Mouse (Mus musculus): ENCODE results near the gene Kcnc2. TPM values are rescaled to one million over a fixed set of nuclear protein-coding genes. Genes with fewer than 3 reads are reported as not detected.

Gene Kcnc2
- polyA plus RNA-seq, 1 experiment from 2014 or later = 0.08 TPM

GRCm38 (mm10) chr10:112360704-112361103 lies 89.8 kb downstream of the Kcnc2 start:
- 74% methylated on average over 5 of the region's 5 CpGs for WGBS
- no peaks in the 10 kb centered on the region for H3K4me1 ChIP-seq (replicated peaks; ENCODE audit: control insufficient read depth, insufficient read depth, low read length)
- no peaks in the 10 kb centered on the region for H3K36me3 ChIP-seq (ENCODE audit: control insufficient read depth, insufficient read depth, low read length)
- H3K9ac ChIP-seq (ENCODE audit: low read depth, low read length) = no peak overlapping the region
- DNase-seq (ENCODE audit: low spot score) = no peak
- no peak overlapping the region for H3K27ac ChIP-seq (ENCODE audit: low read depth, low read length)
- no peak for ATAC-seq (replicated peaks; ENCODE audit: low FRiP score)
- H3K4me3 ChIP-seq (ENCODE audit: low read depth, low read length) = no peak overlapping the region
- no peaks in the 10 kb centered on the region for H3K9me3 ChIP-seq (ENCODE audit: control insufficient read depth, low read length)
- no peaks in the 10 kb centered on the region for H3K27me3 ChIP-seq (replicated peaks; ENCODE audit: control insufficient read depth, insufficient read depth, low read length)
- H3K4me2 ChIP-seq = no peak overlapping the region

- DNase-seq (ENCODE audit: low spot score) (no peak), ATAC-seq (replicated peaks; ENCODE audit: low FRiP score) (no peak)
- Histone ChIP-seq H3K9ac (ENCODE audit: low read depth, low read length) (no peak overlapping the region), H3K27ac (ENCODE audit: low read depth, low read length) (no peak overlapping the region), H3K27me3 (replicated peaks; ENCODE audit: control insufficient read depth, insufficient read depth, low read length) (no peaks in the 10 kb centered on the region), H3K4me3 (ENCODE audit: low read depth, low read length) (no peak overlapping the region), H3K36me3 (ENCODE audit: control insufficient read depth, insufficient read depth, low read length) (no peaks in the 10 kb centered on the region), H3K9me3 (ENCODE audit: control insufficient read depth, low read length) (no peaks in the 10 kb centered on the region), H3K4me2 (no peak overlapping the region), H3K4me1 (replicated peaks; ENCODE audit: control insufficient read depth, insufficient read depth, low read length) (no peaks in the 10 kb centered on the region)
- 65% methylated on average over 3 of the region's 3 CpGs for WGBS
Observed at GRCm38 (mm10) chr10:112368369-112368768, 97.4 kb downstream of the Kcnc2 start.

GRCm38 (mm10) chr10:112377163-112377562 lies 106.2 kb downstream of the Kcnc2 start:
- H3K27me3 ChIP-seq (replicated peaks; ENCODE audit: control insufficient read depth, insufficient read depth, low read length) = no peaks in the 10 kb centered on the region
- no peak for ATAC-seq (replicated peaks; ENCODE audit: low FRiP score)
- no peak for DNase-seq (ENCODE audit: low spot score)
- no peaks in the 10 kb centered on the region for H3K36me3 ChIP-seq (ENCODE audit: control insufficient read depth, insufficient read depth, low read length)
- WGBS = 76% methylated on average over 5 of the region's 5 CpGs
- H3K9me3 ChIP-seq (ENCODE audit: control insufficient read depth, low read length) = no peaks in the 10 kb centered on the region
- no peak overlapping the region for H3K4me3 ChIP-seq (ENCODE audit: low read depth, low read length)
- no peak overlapping the region for H3K9ac ChIP-seq (ENCODE audit: low read depth, low read length)
- H3K27ac ChIP-seq (ENCODE audit: low read depth, low read length) = no peak overlapping the region
- no peak overlapping the region for H3K4me2 ChIP-seq
- no peaks in the 10 kb centered on the region for H3K4me1 ChIP-seq (replicated peaks; ENCODE audit: control insufficient read depth, insufficient read depth, low read length)

GRCm38 (mm10) chr10:112378465-112378864 lies 107.5 kb downstream of the Kcnc2 start:
- ATAC-seq (replicated peaks; ENCODE audit: low FRiP score) = no peak
- 70% methylated on average over 6 of the region's 6 CpGs for WGBS

GRCm38 (mm10) chr10:112380590-112380989 lies 109.7 kb downstream of the Kcnc2 start:
- ATAC-seq (replicated peaks; ENCODE audit: low FRiP score) = no peak
- WGBS = 82% methylated on average over 6 of the region's 6 CpGs

More at GRCm38 (mm10) chr10:112378465-112378864, 107.5 kb downstream of the Kcnc2 start:
- H3K9me3 ChIP-seq (ENCODE audit: control insufficient read depth, low read length) = no peaks in the 10 kb centered on the region
- H3K4me2 ChIP-seq = no peak overlapping the region
- DNase-seq (ENCODE audit: low spot score) = no peak
- no peak overlapping the region for H3K9ac ChIP-seq (ENCODE audit: low read depth, low read length)
- H3K27ac ChIP-seq (ENCODE audit: low read depth, low read length) = no peak overlapping the region
- no peaks in the 10 kb centered on the region for H3K27me3 ChIP-seq (replicated peaks; ENCODE audit: control insufficient read depth, insufficient read depth, low read length)
- H3K4me1 ChIP-seq (replicated peaks; ENCODE audit: control insufficient read depth, insufficient read depth, low read length) = no peaks in the 10 kb centered on the region
- H3K4me3 ChIP-seq (ENCODE audit: low read depth, low read length) = no peak overlapping the region
- no peaks in the 10 kb centered on the region for H3K36me3 ChIP-seq (ENCODE audit: control insufficient read depth, insufficient read depth, low read length)

GRCm38 (mm10) chr10:112394399-112394970 lies 123.6 kb downstream of the Kcnc2 start:
- no peaks in the 10 kb centered on the region for H3K36me3 ChIP-seq (ENCODE audit: control insufficient read depth, insufficient read depth, low read length)
- H3K9ac ChIP-seq (ENCODE audit: low read depth, low read length) = no peak overlapping the region
- ATAC-seq (replicated peaks; ENCODE audit: low FRiP score) (no peak), DNase-seq (ENCODE audit: low spot score) (no peak)
- H3K27ac ChIP-seq (ENCODE audit: low read depth, low read length) = no peak overlapping the region
- no peak overlapping the region for H3K4me2 ChIP-seq
- 68% methylated on average over 8 of the region's 8 CpGs for WGBS
- H3K27me3 ChIP-seq (replicated peaks; ENCODE audit: control insufficient read depth, insufficient read depth, low read length) = no peaks in the 10 kb centered on the region
- H3K9me3 ChIP-seq (ENCODE audit: control insufficient read depth, low read length) = no peaks in the 10 kb centered on the region
- no peak overlapping the region for H3K4me3 ChIP-seq (ENCODE audit: low read depth, low read length)
- H3K4me1 ChIP-seq (replicated peaks; ENCODE audit: control insufficient read depth, insufficient read depth, low read length) = no peaks in the 10 kb centered on the region

More at GRCm38 (mm10) chr10:112380590-112380989, 109.7 kb downstream of the Kcnc2 start:
- H3K9ac ChIP-seq (ENCODE audit: low read depth, low read length) = no peak overlapping the region
- H3K4me1 ChIP-seq (replicated peaks; ENCODE audit: control insufficient read depth, insufficient read depth, low read length) = no peaks in the 10 kb centered on the region
- H3K27me3 ChIP-seq (replicated peaks; ENCODE audit: control insufficient read depth, insufficient read depth, low read length) = no peaks in the 10 kb centered on the region
- no peak overlapping the region for H3K4me3 ChIP-seq (ENCODE audit: low read depth, low read length)
- no peak for DNase-seq (ENCODE audit: low spot score)
- no peaks in the 10 kb centered on the region for H3K36me3 ChIP-seq (ENCODE audit: control insufficient read depth, insufficient read depth, low read length)
- no peaks in the 10 kb centered on the region for H3K9me3 ChIP-seq (ENCODE audit: control insufficient read depth, low read length)
- no peak overlapping the region for H3K4me2 ChIP-seq
- no peak overlapping the region for H3K27ac ChIP-seq (ENCODE audit: low read depth, low read length)

- DNase-seq (ENCODE audit: low spot score) (no peak), ATAC-seq (replicated peaks; ENCODE audit: low FRiP score) (no peak)
- no peak overlapping the region for H3K27ac ChIP-seq (ENCODE audit: low read depth, low read length)
- H3K9me3 ChIP-seq (ENCODE audit: control insufficient read depth, low read length) = no peaks in the 10 kb centered on the region
- H3K36me3 ChIP-seq (ENCODE audit: control insufficient read depth, insufficient read depth, low read length) = no peaks in the 10 kb centered on the region
- 29% methylated on average over 2 of the region's 2 CpGs for WGBS
- H3K27me3 ChIP-seq (replicated peaks; ENCODE audit: control insufficient read depth, insufficient read depth, low read length) = no peaks in the 10 kb centered on the region
- H3K4me3 ChIP-seq (ENCODE audit: low read depth, low read length) = no peak overlapping the region
- no peak overlapping the region for H3K4me2 ChIP-seq
- H3K9ac ChIP-seq (ENCODE audit: low read depth, low read length) = no peak overlapping the region
- no peaks in the 10 kb centered on the region for H3K4me1 ChIP-seq (replicated peaks; ENCODE audit: control insufficient read depth, insufficient read depth, low read length)
Observed at GRCm38 (mm10) chr10:112397194-112397593, 126.3 kb downstream of the Kcnc2 start.

- DNase-seq (ENCODE audit: low spot score) (no peak), ATAC-seq (replicated peaks; ENCODE audit: low FRiP score) (no peak)
- Histone ChIP-seq H3K4me1 (replicated peaks; ENCODE audit: control insufficient read depth, insufficient read depth, low read length) (no peaks in the 10 kb centered on the region), H3K27me3 (replicated peaks; ENCODE audit: control insufficient read depth, insufficient read depth, low read length) (no peaks in the 10 kb centered on the region), H3K36me3 (ENCODE audit: control insufficient read depth, insufficient read depth, low read length) (no peaks in the 10 kb centered on the region), H3K27ac (ENCODE audit: low read depth, low read length) (no peak overlapping the region), H3K9me3 (ENCODE audit: control insufficient read depth, low read length) (no peaks in the 10 kb centered on the region), H3K9ac (ENCODE audit: low read depth, low read length) (no peak overlapping the region), H3K4me3 (ENCODE audit: low read depth, low read length) (no peak overlapping the region), H3K4me2 (no peak overlapping the region)
- 86% methylated on average over 9 of the region's 9 CpGs for WGBS
Observed at GRCm38 (mm10) chr10:112400591-112401404, 129.9 kb downstream of the Kcnc2 start.

- Histone ChIP-seq H3K27ac (ENCODE audit: low read depth, low read length) (no peak overlapping the region), H3K36me3 (ENCODE audit: control insufficient read depth, insufficient read depth, low read length) (no peaks in the 10 kb centered on the region), H3K9me3 (ENCODE audit: control insufficient read depth, low read length) (no peaks in the 10 kb centered on the region), H3K27me3 (replicated peaks; ENCODE audit: control insufficient read depth, insufficient read depth, low read length) (no peaks in the 10 kb centered on the region), H3K4me3 (ENCODE audit: low read depth, low read length) (no peak overlapping the region), H3K9ac (ENCODE audit: low read depth, low read length) (no peak overlapping the region), H3K4me2 (no peak overlapping the region), H3K4me1 (replicated peaks; ENCODE audit: control insufficient read depth, insufficient read depth, low read length) (no peaks in the 10 kb centered on the region)
- DNase-seq (ENCODE audit: low spot score) (no peak), ATAC-seq (replicated peaks; ENCODE audit: low FRiP score) (no peak)
- WGBS = 62% methylated on average over 2 of the region's 2 CpGs
Observed at GRCm38 (mm10) chr10:112409525-112409924, 138.6 kb downstream of the Kcnc2 start.

All from liver, embryonic 11.5 days (tissue).